Mouse (Mus musculus): Measurements from ENCODE around the gene Ins2.
A peak's percentile ranks its signal among the peaks of the same experiment; 100 is the strongest.

The Ins2 gene

DNA sequence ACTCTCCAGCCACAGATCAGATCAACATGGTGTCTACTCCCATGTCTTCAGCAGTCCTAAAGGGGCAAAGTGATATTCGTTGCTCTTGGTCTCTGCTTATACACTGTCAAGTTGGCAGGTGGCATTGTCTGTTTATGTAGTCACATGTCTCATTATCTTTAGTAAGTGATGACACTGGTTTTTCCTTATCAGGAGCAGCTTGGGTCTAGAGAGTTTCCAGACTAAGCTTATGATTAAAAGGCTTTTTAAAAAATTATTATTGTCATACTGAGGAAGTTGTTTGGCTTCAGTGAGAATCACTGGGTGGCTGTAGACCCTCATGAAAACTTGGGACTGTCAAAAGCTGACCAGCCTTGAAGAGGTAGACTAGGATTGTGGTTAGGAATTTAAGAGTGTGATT lies at the start of gene Ins2:
Gene Ins2, minus strand, starts transcription at position 101 of the 400 bp plus-strand sequence.
- DNase-seq (ENCODE audit: extremely low read depth, low read depth) = no peak

DNA sequence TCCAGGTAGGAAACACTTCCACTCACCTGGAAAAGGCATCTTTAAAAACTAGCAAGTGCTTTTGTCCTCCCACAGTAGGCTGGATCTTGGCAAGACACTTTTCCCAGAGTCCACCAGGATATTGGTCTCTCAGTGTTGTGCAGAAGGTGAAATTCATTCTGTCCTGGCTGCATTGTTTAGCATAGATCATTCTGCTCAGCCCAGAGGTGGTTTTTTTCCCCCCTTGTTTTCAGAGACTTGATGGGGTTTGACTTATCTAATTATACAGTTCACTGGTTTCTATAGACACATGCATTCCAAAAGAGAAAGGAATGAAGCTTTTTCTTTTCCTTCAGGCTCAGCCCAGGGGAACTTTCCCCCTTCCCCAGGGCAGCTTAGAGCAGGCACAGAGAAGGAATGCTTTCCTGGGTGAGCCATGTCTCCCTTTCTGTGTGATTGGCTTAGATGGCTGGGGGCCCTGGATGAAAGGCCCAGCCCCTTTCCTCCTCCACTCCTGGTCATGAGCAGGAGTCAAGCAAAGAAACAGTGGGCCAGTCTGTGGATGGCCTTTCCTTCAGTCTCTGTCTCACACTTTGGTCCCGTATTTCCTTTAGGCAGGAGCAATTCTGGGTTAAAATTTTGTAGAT lies 49.6 kb upstream of the Ins2 start:
- DNase-seq (ENCODE audit: extremely low read depth, low read depth) = no peak

DNA sequence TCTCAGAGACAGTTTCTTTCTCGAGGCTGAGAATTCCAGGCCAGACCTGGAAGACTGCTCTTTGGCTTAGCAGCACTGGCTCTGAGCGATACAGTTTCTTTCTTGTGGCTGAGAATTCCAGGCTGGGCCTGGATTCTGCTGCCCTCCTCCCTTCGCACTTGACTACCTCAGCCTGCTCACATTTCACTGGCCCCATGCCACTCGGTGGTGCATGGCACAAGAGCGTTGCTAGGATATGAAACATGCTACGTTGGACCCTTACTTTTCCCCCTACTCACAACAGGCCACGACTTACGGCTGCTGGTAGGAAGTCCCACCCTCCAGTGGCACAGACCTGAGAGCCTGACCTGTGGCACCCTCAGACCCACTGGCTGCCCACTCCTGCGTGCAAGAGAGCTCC lies 46.5 kb upstream of the Ins2 start:
- DNase-seq (ENCODE audit: extremely low read depth, low read depth) = no peak

DNA sequence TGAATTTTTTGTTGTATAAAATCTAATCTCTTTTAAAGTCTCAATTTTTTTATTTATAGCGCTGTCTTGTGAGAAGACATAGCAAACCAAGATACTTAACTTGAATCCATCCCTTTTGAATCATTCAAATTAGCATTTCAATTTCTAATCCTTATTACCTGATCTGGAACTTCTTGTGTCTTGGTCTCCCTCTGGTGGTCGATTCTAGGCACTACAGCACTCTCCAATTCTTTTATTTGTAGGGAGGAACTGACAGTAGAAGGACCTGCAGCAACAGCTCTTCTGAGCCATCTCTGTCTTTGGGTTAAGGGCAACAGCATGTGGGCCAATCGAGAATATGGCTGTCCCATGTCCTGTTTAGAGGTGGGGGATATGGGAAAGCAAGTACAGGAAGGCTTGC lies 5.4 kb downstream of the Ins2 start:
- DNase-seq (ENCODE audit: extremely low read depth, low read depth) = peak; percentile 34

DNA sequence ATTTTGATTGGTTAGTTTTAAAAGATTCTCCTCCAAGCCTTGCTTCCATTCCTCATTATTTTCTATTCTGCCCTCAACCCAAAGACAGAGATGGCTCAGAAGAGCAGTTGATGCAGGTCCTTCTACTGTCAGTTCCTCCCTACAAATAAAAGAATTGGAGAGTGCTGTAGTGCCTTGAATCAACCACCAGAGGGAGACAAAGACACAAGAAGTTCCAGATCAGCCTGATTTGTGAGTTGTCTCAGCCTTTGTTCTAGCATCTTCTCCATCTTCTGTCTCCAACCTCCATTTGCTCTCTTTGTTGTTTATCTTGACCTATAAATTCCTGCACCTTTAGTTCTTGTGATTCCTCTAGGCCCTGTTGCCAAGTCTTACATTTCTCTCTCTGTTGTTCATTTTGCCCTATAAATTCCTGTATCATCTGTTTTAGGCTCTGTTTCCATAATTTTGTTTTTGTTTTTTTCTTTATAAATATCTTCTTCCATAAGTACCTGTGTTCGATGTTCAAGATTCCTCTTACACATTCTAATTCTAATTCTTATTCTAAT lies 6.2 kb downstream of the Ins2 start:
- DNase-seq (ENCODE audit: extremely low read depth, low read depth) = peak; percentile 25

DNA sequence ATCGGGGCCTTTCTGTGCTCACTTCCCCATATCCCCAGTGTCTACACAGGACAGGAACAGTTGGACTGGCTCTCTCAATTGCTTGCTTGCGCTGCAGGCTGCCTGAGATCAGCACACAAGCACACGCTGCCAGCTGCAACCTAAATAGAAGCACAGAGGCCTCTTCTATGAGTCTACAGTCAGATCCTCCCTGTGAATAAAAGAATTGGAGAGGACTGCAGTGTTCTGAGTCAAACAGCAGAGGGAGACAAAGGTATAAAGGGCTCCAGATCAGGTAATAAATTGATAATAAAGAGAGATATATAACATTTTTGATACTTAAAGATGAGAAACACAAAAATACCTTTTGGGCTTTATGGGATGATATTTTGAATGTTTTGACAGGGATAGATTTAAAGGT lies 17.2 kb downstream of the Ins2 start:
- no peak for DNase-seq (ENCODE audit: extremely low read depth, low read depth)

DNA sequence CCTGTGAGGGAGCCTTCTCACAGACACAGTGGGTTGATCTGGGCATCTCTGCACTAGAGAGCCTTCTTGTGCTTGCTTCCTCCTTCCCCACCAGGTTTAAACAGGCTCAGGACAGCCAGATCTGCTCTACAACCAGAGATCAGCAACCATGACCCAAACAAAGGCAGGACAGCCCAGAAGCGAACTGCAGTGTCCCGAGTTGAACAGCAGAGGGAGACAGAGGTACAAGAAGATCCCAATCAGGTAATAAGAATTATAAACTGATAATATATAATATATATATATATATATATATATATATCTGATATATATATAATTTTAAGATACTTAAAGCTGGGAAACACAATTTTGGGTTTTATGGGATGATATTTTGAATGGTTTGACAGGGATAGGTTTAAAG lies 22.5 kb downstream of the Ins2 start:
- DNase-seq (ENCODE audit: extremely low read depth, low read depth) = no peak

DNA sequence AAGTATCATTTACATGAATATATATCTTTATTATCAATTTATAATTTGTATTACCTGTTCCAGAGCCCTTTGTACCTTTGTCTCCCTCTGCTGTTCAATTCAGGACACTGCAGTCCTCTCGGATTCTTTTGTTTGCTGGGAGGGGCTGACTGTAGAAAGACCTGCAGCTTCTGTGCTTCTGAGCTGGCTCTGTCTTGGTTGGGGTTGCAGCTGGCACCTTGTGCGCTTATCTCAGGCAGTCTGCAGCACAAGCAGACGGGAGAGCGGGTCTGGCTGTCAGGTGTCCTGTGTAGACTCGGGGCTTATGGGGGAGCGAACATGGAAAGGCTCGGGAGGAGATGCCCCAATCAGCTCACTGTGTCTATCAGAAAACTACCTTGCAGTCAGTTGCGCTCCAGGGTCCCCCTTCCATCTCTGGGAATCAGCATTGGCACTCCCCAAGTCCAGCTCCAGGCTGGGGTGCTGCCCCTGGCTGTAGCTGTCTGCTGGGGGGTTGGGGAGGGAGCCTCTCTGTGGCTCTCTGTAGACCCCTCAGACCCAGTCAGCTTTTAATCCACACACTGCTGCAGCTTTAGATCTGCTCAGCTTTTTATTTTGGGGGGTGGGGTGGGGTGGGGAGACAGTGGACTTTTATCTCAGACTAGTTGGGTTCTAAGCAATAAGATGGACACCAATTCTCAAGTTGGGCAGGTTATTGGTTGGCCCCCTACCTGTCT lies 28.2 kb downstream of the Ins2 start:
- no peak for DNase-seq (ENCODE audit: extremely low read depth, low read depth)

DNA sequence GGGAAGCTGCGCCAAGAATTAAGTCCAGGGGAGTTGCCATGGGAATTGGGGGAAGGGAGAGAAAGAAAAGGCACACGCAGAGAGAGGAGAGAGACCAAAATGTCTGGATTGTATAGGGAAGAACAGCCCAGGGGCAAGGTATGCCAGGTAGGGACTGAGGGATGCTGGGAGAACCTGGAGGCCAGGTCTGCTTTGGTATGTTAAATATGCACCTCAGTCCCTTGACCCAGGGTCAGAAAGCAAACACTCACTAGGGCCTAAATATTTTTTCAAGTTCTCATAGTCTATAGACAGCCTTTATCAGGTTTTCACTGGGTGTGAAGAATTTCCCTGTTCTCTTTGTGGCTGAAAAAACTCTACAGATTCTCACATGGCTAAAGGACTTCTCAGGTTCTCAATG lies 36.3 kb downstream of the Ins2 start:
- no peak for DNase-seq (ENCODE audit: extremely low read depth, low read depth)

DNA sequence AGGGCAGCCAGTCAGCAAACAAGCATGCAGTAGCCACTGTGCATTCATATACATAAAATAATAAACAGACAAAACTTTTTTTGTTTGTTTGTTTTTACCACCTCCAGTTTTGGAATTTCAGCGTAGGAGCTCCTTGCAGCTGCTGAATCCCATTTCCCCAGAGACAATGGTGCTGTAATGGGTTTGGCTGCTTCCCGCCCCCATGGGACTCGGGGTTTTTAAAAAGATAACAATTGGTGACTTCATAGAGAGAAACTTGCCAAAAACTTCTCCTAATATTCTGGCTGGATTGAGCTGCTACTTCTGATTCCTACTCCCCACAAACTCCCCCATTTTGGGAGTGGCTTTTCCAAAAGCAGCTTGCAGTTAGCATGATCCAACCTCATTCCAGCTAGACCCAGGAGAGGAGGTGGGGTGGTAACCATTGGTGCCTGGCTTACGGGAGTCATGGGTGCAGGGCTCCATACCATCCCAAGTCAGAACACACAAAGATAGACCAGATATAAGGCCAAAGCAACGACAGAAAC lies 43.8 kb downstream of the Ins2 start:
- DNase-seq (ENCODE audit: extremely low read depth, low read depth) = no peak

DNA sequence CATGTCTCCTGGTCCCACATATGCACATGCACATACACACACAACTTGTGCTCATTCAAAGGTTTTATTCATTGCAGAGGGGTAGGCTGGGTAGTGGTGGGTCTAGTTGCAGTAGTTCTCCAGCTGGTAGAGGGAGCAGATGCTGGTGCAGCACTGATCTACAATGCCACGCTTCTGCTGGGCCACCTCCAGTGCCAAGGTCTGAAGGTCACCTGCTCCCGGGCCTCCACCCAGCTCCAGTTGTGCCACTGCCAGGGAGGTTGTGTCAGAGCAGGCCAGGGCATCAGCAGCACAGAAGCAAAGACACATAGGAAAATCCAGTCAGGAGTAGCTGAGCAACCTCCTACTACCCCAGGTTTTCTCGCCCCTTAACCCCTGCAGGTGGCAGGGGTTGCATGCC lies 64.6 kb downstream of the Ins2 start:
- DNase-seq (ENCODE audit: extremely low read depth, low read depth) = no peak

DNA sequence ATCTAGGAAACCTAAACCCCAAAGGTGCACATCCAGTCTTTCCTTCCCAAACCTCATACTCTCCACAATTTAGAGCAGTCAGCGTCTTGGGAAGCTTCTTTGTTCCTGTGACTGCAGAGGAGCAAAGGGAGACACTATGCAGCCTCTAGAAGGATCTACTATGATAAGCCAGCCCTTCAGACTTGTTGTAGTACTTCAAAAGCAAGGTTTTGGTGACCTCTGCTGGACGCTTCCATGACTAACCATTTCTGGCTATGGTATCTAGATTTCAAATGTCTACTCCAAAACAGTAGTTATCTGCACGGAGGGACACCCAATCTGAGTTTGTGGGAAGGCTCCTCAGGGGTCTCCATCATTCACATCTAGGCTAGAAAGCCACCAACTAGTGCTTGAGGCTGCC lies 67.5 kb downstream of the Ins2 start:
- peak; percentile 45 for DNase-seq (ENCODE audit: extremely low read depth, low read depth)

DNA sequence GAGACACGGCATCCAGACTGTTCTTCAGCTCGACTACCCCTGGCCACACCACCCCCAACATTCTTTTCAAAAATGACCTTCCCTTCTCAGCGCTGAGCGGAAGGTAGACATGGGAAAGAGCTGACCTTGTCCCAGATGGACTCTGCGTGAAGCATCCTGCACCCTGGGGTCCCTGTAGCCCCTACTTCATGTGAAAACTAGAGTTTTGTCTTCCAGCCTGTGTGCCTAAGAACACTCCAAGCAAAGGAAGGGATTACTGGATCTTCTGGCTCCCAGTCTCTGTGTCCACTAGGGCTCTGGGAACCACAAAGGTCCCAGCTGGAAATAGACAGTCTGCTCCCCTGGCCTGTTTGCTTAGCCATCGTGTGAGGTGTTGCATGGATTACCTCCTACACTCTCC lies 68.0 kb downstream of the Ins2 start:
- no peak for DNase-seq (ENCODE audit: extremely low read depth, low read depth)

DNA sequence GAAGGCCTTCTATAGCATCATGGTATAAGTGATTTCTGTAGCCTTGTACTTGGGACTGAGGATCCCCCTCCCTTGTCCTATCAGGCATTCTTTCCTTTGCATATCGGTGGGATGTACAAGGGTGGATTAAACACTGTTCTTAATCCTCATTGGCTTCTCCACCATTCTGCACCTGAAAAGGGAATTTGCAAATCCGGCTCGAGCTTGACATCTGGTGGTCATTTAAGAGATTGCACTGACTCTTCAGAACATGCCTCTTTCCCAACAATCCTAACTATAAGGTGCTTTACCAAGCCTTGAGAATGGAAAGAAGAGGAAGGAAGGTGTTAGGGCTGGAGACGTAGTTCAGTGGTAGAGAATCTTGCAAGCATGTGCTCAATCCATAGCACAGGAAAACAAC lies 71.1 kb downstream of the Ins2 start:
- DNase-seq (ENCODE audit: extremely low read depth, low read depth) = peak; percentile 20

DNA sequence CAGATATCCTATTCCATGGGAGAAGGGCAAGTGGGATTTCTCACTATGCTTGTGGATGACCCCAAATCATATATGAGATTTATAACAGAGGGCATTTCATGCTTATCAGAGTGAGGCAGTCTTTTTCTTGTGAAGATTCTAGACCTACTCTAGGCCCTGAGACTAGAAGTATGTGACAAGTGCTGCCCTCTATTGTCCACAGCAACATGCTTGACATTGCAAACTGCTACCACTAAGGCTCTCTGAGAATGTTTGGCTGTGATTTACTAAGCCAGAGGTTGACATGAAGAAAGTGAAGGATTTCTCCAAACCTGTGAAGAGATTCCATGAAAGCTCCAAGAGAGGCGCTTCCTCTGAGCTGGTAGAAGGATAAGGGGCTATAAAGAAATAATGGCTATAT lies 72.1 kb downstream of the Ins2 start:
- no peak for DNase-seq (ENCODE audit: extremely low read depth, low read depth)

DNA sequence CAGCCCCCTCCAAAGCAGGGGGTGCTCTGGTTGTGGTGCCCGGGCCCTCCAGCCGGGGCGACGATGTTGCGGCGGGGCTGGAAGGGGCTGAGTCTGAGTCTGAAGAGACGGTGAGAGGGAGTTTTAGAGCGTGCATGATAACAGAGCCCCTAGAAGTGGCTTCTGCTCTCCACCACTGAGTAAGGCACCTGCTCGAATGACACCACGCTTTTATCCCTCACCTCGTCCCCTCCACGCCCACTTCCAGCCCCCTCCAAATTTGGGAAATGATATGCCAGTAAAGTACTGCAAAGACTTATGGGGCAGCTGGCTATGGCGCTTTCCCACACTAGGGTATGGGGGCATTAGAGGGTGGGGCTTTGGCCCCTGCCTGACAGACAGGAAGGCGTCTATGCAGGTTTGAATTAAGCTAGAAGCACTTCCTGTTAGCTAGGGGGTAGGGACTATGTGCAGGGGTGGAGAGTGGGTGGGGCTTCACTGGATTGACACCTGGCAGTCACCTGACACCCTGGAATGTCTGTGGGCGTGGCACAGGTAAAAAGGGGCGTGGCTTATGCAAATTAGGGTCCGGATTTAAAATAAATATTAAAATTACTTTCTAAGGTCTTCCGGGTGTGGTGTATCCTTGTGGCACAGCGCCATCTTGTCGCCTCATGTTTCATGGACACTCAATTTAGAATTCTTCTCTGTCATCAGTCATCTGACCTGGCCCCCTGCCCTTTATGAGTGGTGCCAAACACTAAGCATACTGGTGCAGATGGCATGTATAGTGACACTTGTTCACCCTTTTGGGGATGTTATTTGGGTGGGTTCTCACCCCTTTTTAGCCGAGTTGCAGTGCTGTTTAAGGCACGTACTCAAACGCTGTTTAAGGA lies 73.2 kb downstream of the Ins2 start, which contains the start of gene Gm49394:
Gene Gm49394, minus strand, starts transcription at position 192 of the 875 bp plus-strand sequence.
- DNase-seq (ENCODE audit: extremely low read depth, low read depth) = no peak

DNA sequence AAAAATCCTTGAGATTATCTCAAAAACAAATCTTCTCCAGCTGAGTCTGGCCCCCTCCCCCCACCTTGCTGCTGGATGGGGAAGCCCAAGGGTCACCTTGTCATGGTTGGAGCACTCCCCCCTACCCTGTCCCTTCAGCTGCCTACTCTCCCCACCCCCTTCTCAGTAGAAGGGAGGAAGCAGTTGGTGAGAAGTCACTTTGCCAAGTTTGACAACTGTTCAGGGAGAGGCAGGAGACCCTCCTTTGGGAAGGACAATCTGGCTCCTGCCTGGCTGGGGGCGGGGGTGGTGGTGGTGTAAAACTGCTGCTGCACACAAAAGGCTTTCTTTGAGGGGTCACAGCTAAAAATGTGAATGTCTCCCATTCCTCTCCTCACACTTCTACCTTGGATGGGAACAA lies 74.9 kb downstream of the Ins2 start:
- no peak for DNase-seq (ENCODE audit: extremely low read depth, low read depth)

DNA sequence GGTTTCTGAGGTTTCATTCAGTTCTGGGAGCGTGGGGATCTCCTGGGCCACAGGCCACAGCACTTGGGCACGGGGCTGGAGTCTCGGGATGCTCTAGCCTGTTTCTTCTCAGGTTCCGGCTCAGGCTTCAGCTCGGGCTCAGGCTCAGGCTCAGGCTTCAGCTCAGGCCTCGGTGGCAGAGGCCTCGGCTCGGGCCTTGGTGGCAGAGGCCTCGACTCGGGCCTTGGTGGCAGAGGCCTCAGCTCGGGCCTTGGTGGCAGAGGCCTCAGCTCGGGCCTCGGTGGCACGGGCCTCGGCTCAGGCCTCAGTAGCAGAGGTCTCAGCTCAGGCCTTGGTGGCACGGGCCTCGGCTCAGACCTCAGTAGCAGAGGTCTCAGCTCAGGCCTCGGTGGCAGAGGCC lies 75.7 kb downstream of the Ins2 start:
- DNase-seq (ENCODE audit: extremely low read depth, low read depth) = no peak

DNA sequence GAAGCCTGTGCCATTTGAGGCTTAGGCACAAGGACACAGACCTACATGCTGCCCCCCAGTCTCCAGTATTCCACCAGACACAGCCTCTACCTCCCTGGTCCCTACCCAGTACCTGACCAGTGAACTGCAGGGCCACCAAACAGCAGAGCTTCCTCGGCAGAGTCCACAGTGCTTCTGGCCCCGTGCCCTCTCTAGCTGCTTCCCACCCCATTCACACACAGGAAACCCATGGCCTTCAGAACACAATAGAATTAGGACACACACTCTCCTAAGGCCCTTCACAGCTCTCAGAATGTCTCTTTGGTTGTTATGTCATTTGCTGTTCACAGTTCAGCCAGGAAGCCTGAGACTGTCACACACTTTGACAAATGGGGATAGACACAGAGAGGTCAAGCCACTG lies 76.5 kb downstream of the Ins2 start, which contains the start of gene Igf2:
Gene Igf2, minus strand, starts transcription at position 158 of the 400 bp plus-strand sequence.
- no peak for DNase-seq (ENCODE audit: extremely low read depth, low read depth)

DNA sequence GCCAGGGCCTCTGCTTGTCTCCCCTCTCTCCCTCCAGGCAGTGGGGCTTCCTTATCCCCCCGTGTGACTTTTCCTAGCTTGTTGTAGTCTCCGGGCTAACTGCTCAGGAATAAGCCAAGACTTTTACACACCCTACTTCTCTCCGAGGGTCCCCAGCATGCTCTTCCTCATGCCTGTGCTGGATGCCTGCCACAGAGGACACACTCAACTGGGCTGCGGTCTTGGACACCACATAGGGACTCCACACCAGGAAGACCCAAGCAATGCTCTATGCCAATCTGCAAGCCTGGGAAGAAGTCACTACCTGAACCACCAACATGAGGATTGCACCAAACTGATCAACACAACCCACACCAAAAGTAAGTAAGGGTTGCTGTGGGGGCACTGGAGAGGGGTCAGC lies 77.1 kb downstream of the Ins2 start:
- DNase-seq (ENCODE audit: extremely low read depth, low read depth) = no peak

DNA sequence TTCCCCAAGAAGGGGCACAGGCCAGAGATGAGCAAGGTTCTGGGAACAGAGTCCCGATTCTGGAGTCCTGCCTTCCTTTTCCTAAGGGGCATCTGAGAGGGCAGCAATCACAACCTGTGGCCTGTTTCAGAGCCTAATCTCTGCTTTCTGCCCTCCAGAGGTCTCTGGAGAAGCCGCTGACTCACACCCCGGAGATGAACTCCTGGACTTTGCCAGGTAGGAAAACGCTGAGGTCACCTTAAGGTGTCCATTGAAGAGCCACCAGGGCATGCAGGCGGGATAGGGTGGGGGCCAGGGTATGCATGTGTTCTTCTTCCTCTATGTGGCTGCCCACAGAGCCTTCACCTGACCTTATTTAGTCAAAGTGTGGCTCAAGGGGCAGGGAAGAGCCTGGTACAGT lies 77.8 kb downstream of the Ins2 start:
- DNase-seq (ENCODE audit: extremely low read depth, low read depth) = no peak
